Mouse (Mus musculus): ENCODE measurements at regions not wholly inside any gene's neighbourhood (a gene's known extent, or its start where the extent isn't known, plus 50 kb on each side); places are given as distances from the start of the nearest gene placed in this dataset.

- no peak for DNase-seq
These were observed 1349.4 kb downstream of the Slc22a22 start for GRCm38 (mm10) chr15:56128029-56128428.

GRCm38 (mm10) chr15:56119287-56120065 lies 1357.9 kb downstream of the Slc22a22 start:
- no peak for DNase-seq

GRCm38 (mm10) chr15:56108313-56108712 lies 1369.1 kb downstream of the Slc22a22 start:
- no peak for DNase-seq

GRCm38 (mm10) chr15:56107719-56108118 lies 1369.7 kb downstream of the Slc22a22 start:
- no peak for DNase-seq

- DNase-seq = no peak
These were observed 1377.2 kb downstream of the Slc22a22 start for GRCm38 (mm10) chr15:56100133-56100735.

- DNase-seq = no peak
These were observed 1399.4 kb downstream of the Slc22a22 start for GRCm38 (mm10) chr15:56077838-56078567.

GRCm38 (mm10) chr15:56077081-56077480 lies 1400.3 kb downstream of the Slc22a22 start:
- no peak for DNase-seq

GRCm38 (mm10) chr15:56076680-56077079 lies 1400.7 kb downstream of the Slc22a22 start:
- DNase-seq = no peak

- DNase-seq = no peak
These were observed 1407.9 kb downstream of the Slc22a22 start for GRCm38 (mm10) chr15:56069511-56069910.

- no peak for DNase-seq
These were observed 1410.2 kb downstream of the Slc22a22 start for GRCm38 (mm10) chr15:56067214-56067613.

GRCm38 (mm10) chr15:56066540-56066939 lies 1410.9 kb downstream of the Slc22a22 start:
- DNase-seq = no peak

- peak; percentile 16 for DNase-seq
These were observed 1411.4 kb downstream of the Slc22a22 start for GRCm38 (mm10) chr15:56065872-56066534.

- no peak for DNase-seq
These were observed 1414.8 kb downstream of the Slc22a22 start for GRCm38 (mm10) chr15:56062576-56062975.

- no peak for DNase-seq
These were observed 1416.1 kb downstream of the Slc22a22 start for GRCm38 (mm10) chr15:56061326-56061725.

- no peak for DNase-seq
These were observed 1426.7 kb downstream of the Slc22a22 start for GRCm38 (mm10) chr15:56050716-56051115.

- no peak for DNase-seq
These were observed 1429.6 kb downstream of the Slc22a22 start for GRCm38 (mm10) chr15:56047832-56048231.

GRCm38 (mm10) chr15:56046679-56047532 lies 1430.5 kb downstream of the Slc22a22 start:
- peak; percentile 80 for DNase-seq

- DNase-seq = no peak
These were observed 1431.7 kb downstream of the Slc22a22 start for GRCm38 (mm10) chr15:56045510-56046245.

- DNase-seq = no peak
These were observed 1434.1 kb downstream of the Slc22a22 start for GRCm38 (mm10) chr15:56043282-56043681.

- no peak for DNase-seq
These were observed 1435.0 kb downstream of the Slc22a22 start for GRCm38 (mm10) chr15:56042449-56042848.

- DNase-seq = no peak
These were observed 1447.4 kb downstream of the Slc22a22 start for GRCm38 (mm10) chr15:56030007-56030406.

Data from lung, postnatal 10 days (tissue).